Mouse (Mus musculus) kidney, adult 18-20 months (tissue): ENCODE data around the gene Ssxb8.
"Not testable (repeated sequence)": the region's sequence is repeated elsewhere in the genome, so short reads cannot be mapped to it uniquely, and the experiment has no call there.

Experiments used
- DNase-seq: peaks from one replicate; pipeline ENCODE4 v3.0.0; 2021

Ssxb8 gene

DNA sequence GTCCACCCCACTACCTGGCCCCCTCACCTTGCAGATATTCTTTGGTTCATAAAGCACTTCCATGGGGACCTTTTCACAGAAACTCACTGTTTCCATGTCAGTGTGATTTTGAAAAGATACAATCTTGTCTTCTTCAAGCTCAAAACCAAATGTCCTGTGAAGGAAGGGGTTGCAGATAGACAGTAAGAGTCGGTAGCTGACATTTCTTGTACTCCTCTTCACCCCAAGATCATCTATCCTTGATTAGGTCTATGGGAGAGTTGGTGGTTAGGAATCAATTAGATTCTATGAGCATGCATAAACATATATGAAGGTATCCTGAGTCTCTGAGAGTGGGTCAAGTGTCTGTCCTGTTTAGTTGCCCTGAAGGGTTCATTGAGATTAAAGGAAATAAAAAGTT is at the start of gene Ssxb8:
Ssxb8 (minus strand) TSS at position 101 of the 400 bp plus-strand sequence.
- not testable (repeated sequence) for DNase-seq

DNA sequence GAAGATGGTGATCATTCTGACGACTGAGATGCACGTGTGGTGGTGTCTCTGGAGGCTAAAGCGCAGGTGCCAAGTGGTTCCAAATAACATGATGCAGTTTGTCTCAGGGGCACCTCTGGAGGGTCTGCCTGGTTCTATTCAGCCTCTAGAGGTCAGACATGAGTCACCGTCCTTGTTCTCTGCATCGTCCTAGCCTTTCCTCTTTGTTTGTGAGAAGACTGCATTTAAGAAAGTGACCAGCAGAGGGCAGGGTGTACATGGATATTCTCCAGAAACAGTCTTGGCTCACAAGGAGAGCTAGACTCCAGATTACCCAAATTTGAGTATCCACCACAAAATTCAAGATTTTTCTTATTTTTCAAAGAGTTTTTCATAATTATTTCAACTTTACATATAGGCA is 42.3 kb upstream of the Ssxb8 start:
- peak; percentile 16 for DNase-seq

DNA sequence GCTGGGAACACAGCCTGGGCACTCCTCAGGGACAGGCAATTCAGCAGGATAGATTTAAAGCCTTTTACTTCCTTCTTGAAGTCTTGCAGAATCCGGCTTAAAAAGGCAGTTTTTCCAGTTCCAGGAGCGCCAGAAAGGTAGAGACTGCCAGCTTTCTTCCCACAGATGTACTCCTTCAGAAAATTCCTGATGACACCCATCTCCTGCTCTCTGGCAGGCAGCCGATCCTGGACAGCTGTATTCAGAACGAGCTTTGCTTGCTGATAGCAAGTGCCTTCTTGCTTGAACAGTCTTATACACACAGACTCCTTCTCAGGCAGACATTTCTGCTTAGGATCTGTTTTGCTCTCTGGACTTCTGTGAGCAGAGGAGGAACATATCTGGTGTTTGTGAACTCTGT is 27.6 kb downstream of the Ssxb8 start:
- DNase-seq: no peak
